Mouse (Mus musculus) lung, embryonic 14.5 days (tissue): ENCODE measurements at regions not wholly inside any gene's neighbourhood (a gene's known extent, or its start where the extent isn't known, plus 50 kb on each side); places are given as distances from the start of the nearest gene placed in this dataset.

Experiments
- ATAC-seq: fragments of 200-750 bp; cut with Nextera tagmentation; 2 replicates; pipeline ENCODE4 v1.8.0; 2017; ENCODE audit warnings: mild to moderate bottlenecking, moderate TSS enrichment, moderate library complexity; ENCODE audit not compliant: insufficient read depth
- DNase-seq: peaks from one replicate; pipeline ENCODE4 v3.0.0-alpha.2; 2015
- H3K27ac ChIP-seq: fragments of 300-500 bp; sonication (generic); 2 replicates; pipeline ENCODE4 v1.5.1; 2014; ENCODE audit warnings: low read depth, mild to moderate bottlenecking, moderate library complexity
- H3K27me3 ChIP-seq: fragments of 300-500 bp; sonication (generic); 2 replicates; pipeline ENCODE4 v1.6.1; 2014; ENCODE audit warnings: low read length, control low read depth; ENCODE audit not compliant: insufficient read depth
- H3K36me3 ChIP-seq: fragments of 300-500 bp; sonication (generic); 2 replicates; pipeline ENCODE4 v1.6.1; 2014; ENCODE audit warnings: control low read depth; ENCODE audit not compliant: insufficient read depth
- H3K4me1 ChIP-seq: fragments of 300-500 bp; sonication (generic); 2 replicates; pipeline ENCODE4 v1.6.1; 2014; ENCODE audit warnings: antibody characterized with exemption, control low read depth; ENCODE audit not compliant: insufficient read depth
- H3K4me2 ChIP-seq: fragments of 300-500 bp; sonication (generic); 2 replicates; pipeline ENCODE4 v1.6.1; 2014; ENCODE audit warnings: mild to moderate bottlenecking
- H3K4me3 ChIP-seq: fragments of 300-500 bp; sonication (generic); 2 replicates; pipeline ENCODE4 v1.5.1; 2014; ENCODE audit warnings: low read depth, low read length
- H3K9ac ChIP-seq: fragments of 300-500 bp; sonication (generic); 2 replicates; pipeline ENCODE4 v1.6.1; 2014
- H3K9me3 ChIP-seq: fragments of 300-500 bp; sonication (generic); 2 replicates; pipeline ENCODE4 v1.6.1; 2016; ENCODE audit warnings: low read depth, low read length, control low read depth
- CTCF ChIP-seq: IDR thresholded peaks from 2 replicates; pipeline ENCODE4 v1.5.1; 2016; ENCODE audit warnings: antibody characterized with exemption, low read depth
- WGBS: fragments of 180-500 bp; shearing (Covaris S2); extraction: QIAGEN DNeasy Blood & Tissue Kit; methylation state at CpG from one replicate; pipeline ENCODE4 v1.1.7; 2014; 5-methylcytosine and 5-hydroxymethylcytosine counted together

GRCm38 (mm10) chr1:129219098-129219497, 54.0 kb upstream of the Thsd7b start:
- no peaks in the 10 kb centered on the region for H3K27me3 ChIP-seq
- DNase-seq = no peak
- no peak overlapping the region for H3K9ac ChIP-seq
- 79% methylated on average over 2 of the region's 2 CpGs for WGBS
- no peak overlapping the region for H3K4me3 ChIP-seq
- no peak for ATAC-seq
- no peaks in the 10 kb centered on the region for H3K36me3 ChIP-seq
- no peaks in the 10 kb centered on the region for H3K9me3 ChIP-seq
- TF ChIP-seq CTCF = no peak
- no peak overlapping the region for H3K27ac ChIP-seq
- H3K4me1 ChIP-seq = no peaks in the 10 kb centered on the region
- no peak overlapping the region for H3K4me2 ChIP-seq

- H3K36me3 ChIP-seq = no peaks in the 10 kb centered on the region
- no peaks in the 10 kb centered on the region for H3K4me1 ChIP-seq
- TF ChIP-seq CTCF = no peak
- WGBS = 83% methylated on average over 1 of the region's 1 CpGs
- no peak overlapping the region for H3K27ac ChIP-seq
- no peak overlapping the region for H3K4me2 ChIP-seq
- H3K9ac ChIP-seq = no peak overlapping the region
- no peak for ATAC-seq
- no peak for DNase-seq
- H3K4me3 ChIP-seq = no peak overlapping the region
- no peaks in the 10 kb centered on the region for H3K9me3 ChIP-seq
- no peaks in the 10 kb centered on the region for H3K27me3 ChIP-seq
Measured at GRCm38 (mm10) chr1:129208806-129209205, 64.3 kb upstream of the Thsd7b start.

GRCm38 (mm10) chr1:129208406-129208805, 64.7 kb upstream of the Thsd7b start:
- Histone ChIP-seq H3K4me3 (no peak overlapping the region), H3K27me3 (no peaks in the 10 kb centered on the region), H3K4me2 (no peak overlapping the region), H3K9ac (no peak overlapping the region), H3K9me3 (no peaks in the 10 kb centered on the region), H3K27ac (no peak overlapping the region), H3K36me3 (no peaks in the 10 kb centered on the region), H3K4me1 (no peaks in the 10 kb centered on the region)
- WGBS = 47% methylated on average over 2 of the region's 2 CpGs
- no peak for TF ChIP-seq CTCF
- DNase-seq = no peak
- ATAC-seq = no peak; the same call in 1 of the 2 replicates

- Histone ChIP-seq H3K36me3 (no peaks in the 10 kb centered on the region), H3K4me1 (no peaks in the 10 kb centered on the region), H3K27ac (no peak overlapping the region), H3K4me2 (no peak overlapping the region), H3K27me3 (no peaks in the 10 kb centered on the region), H3K9me3 (no peaks in the 10 kb centered on the region), H3K9ac (no peak overlapping the region), H3K4me3 (no peak overlapping the region)
- no peak for TF ChIP-seq CTCF
- ATAC-seq (no peak), DNase-seq (no peak)
- 79% methylated on average over 5 of the region's 5 CpGs for WGBS
Measured at GRCm38 (mm10) chr1:129207674-129208073, 65.4 kb upstream of the Thsd7b start.

GRCm38 (mm10) chr1:129180174-129180759, 92.8 kb upstream of the Thsd7b start:
- Histone ChIP-seq H3K9me3 (no peaks in the 10 kb centered on the region), H3K36me3 (no peaks in the 10 kb centered on the region), H3K9ac (no peak overlapping the region), H3K4me2 (no peak overlapping the region), H3K27ac (no peak overlapping the region), H3K4me1 (no peaks in the 10 kb centered on the region), H3K4me3 (no peak overlapping the region), H3K27me3 (no peaks in the 10 kb centered on the region)
- WGBS = 70% methylated on average over 3 of the region's 3 CpGs
- no peak for DNase-seq
- no peak for ATAC-seq
- no peak for TF ChIP-seq CTCF

GRCm38 (mm10) chr1:129169936-129170335, 103.2 kb upstream of the Thsd7b start:
- Histone ChIP-seq H3K36me3 (no peaks in the 10 kb centered on the region), H3K4me1 (no peaks in the 10 kb centered on the region), H3K4me3 (no peak overlapping the region), H3K27me3 (no peaks in the 10 kb centered on the region), H3K27ac (no peak overlapping the region), H3K9ac (no peak overlapping the region), H3K9me3 (no peaks in the 10 kb centered on the region), H3K4me2 (no peak overlapping the region)
- DNase-seq = no peak
- WGBS = 72% methylated on average over 8 of the region's 8 CpGs
- no peak for ATAC-seq
- TF ChIP-seq CTCF = no peak

GRCm38 (mm10) chr1:129150643-129151042, 122.5 kb upstream of the Thsd7b start:
- DNase-seq = peak; percentile 66
- Histone ChIP-seq H3K9me3 (no peaks in the 10 kb centered on the region), H3K27ac (no peak overlapping the region), H3K4me3 (no peak overlapping the region), H3K4me2 (no peak overlapping the region), H3K4me1 (no peaks in the 10 kb centered on the region), H3K27me3 (no peaks in the 10 kb centered on the region), H3K36me3 (no peaks in the 10 kb centered on the region), H3K9ac (no peak overlapping the region)
- ATAC-seq = peak; percentile 82; the same call in 1 of the 2 replicates
- WGBS = 68% methylated on average over 1 of the region's 1 CpGs
- TF ChIP-seq CTCF = no peak
